Comparison of ENCODE assay signal across 8 mouse cellular contexts in the genomic region with DNA sequence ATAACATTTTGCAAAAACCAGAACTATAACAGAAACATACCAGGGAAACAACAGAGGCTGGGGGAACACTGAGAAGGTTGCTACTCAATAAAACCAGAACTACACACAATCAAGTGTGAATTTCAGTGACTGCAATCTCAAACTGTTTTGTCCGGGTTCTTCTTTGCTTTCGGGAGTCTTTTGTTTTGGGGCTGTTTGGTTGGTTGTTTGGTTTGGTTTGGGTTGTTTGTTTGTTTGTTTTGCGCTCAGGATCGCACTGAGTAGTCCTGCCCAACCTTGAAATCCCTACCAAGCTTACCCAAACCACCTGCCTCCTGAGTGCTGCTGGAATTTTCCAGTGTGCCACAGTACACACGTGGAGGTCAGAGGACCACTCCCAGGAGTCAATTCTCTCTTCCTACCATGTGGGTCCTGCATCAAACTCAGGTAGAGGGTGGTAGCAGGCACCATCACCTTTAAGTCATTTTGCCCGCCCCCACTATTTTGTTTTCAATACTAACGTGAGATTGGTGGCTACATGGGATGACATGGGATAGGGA. TPM values are rescaled to one million over a fixed set of nuclear protein-coding genes. Genes with fewer than 3 reads are reported as not detected.
DNase-seq lines count a peak whose midpoint lies in the region; ATAC-seq and TF ChIP-seq lines count a peak whose summit lies in the region.

No protein-coding gene starts in this region.

- no peak for TF ChIP-seq POLR2A in MEL (IDR thresholded peaks at IDR 0.05; ENCODE audit: control insufficient read depth in 1 of 2, insufficient read depth in 1 of 2, low read depth in 1 of 2, low read length in 2 of 2, poor library complexity in 1 of 2)

- H3K27ac ChIP-seq in heart, embryonic 11.5 days (ENCODE audit: low read depth, low read length): no peak overlapping the region
- H3K27ac ChIP-seq in MEL (ENCODE audit: control insufficient read depth, low read depth, low read length): peak overlapping the region; percentile 44; the same call in 1 of the 2 replicates
- H3K27ac ChIP-seq in hindbrain, embryonic 10.5 days: peak overlapping the region; percentile 83; the same call in 1 of the 2 replicates
- peak overlapping the region; percentile 39; the same call in 1 of the 2 replicates for H3K27ac ChIP-seq in liver, postnatal 0 days (ENCODE audit: low read depth)

- no peak for TF ChIP-seq CTCF in MEL (IDR thresholded peaks at IDR 0.05 in 2 of 3, conservative IDR thresholded peaks at IDR 0.05 in 1 of 3; ENCODE audit: control insufficient read depth in 1 of 3, insufficient read depth in 1 of 3, low read depth in 2 of 3, low read length in 3 of 3, poor library complexity in 1 of 3, severe bottlenecking in 1 of 3)
- TF ChIP-seq CTCF in liver, postnatal 0 days (IDR thresholded peaks at IDR 0.05; ENCODE audit: low read depth): no peak

- H3K36me3 ChIP-seq in heart, embryonic 11.5 days (ENCODE audit: control insufficient read depth, insufficient read depth, low read length): peaks cover 5% of the 10 kb centered on the region; the same call in 1 of the 2 replicates
- peaks cover 0 to 4% of the 10 kb centered on the region in 2 experiments; a peak in 2 of 4 replicates for H3K36me3 ChIP-seq in MEL (ENCODE audit: control insufficient read depth in 1 of 2, insufficient read depth in 2 of 2, low read length in 2 of 2)
- peaks cover 30% of the 10 kb centered on the region for H3K36me3 ChIP-seq in hindbrain, embryonic 10.5 days
- peaks cover 13% of the 10 kb centered on the region for H3K36me3 ChIP-seq in liver, postnatal 0 days (replicated peaks; ENCODE audit: insufficient read depth, low read length)

- no peak for TF ChIP-seq EP300 in MEL (IDR thresholded peaks at IDR 0.05; ENCODE audit: low read depth in 1 of 2, low read length in 2 of 2)
- TF ChIP-seq EP300 in liver, postnatal 0 days (IDR thresholded peaks at IDR 0.05; ENCODE audit: low read depth): no peak

- peaks cover 1% of the 10 kb centered on the region; the same call in 1 of the 2 replicates for H3K79me2 ChIP-seq in MEL (ENCODE audit: control insufficient read depth, insufficient read depth, low read length, poor library complexity)

- TF ChIP-seq RAD21 in MEL (IDR thresholded peaks at IDR 0.05; ENCODE audit: low read depth, low read length): no peak

- H3K4me1 ChIP-seq in heart, embryonic 11.5 days (ENCODE audit: control insufficient read depth, insufficient read depth, low read length): peaks cover 10% of the 10 kb centered on the region
- H3K4me1 ChIP-seq in MEL (ENCODE audit: control insufficient read depth in 1 of 2, insufficient read depth in 2 of 2, low read length in 2 of 2): peaks cover 2 to 15% of the 10 kb centered on the region in 2 experiments; a peak in 3 of 4 replicates
- H3K4me1 ChIP-seq in hindbrain, embryonic 10.5 days (replicated peaks): peaks cover 4% of the 10 kb centered on the region
- peaks cover 6% of the 10 kb centered on the region; the same call in 1 of the 2 replicates for H3K4me1 ChIP-seq in liver, postnatal 0 days (ENCODE audit: insufficient read depth)

- H3K4me2 ChIP-seq in heart, embryonic 11.5 days: peak overlapping the region; percentile 70
- peak overlapping the region; percentile 75 for H3K4me2 ChIP-seq in liver, postnatal 0 days (ENCODE audit: low read depth, low read length)

- no peak for DNase-seq in heart, postnatal 14 days
- no peak for DNase-seq in MEL (ENCODE audit: low read depth, low spot score)
- no peak for DNase-seq in hindbrain, embryonic 10.5 days (ENCODE audit: low spot score)
- no peak for DNase-seq in liver, postnatal 0 days
- DNase-seq in gastrocnemius, postnatal 4 days (ENCODE audit: low spot score in 2 of 2): no peak

- ATAC-seq in heart, embryonic 11.5 days (replicated peaks; ENCODE audit: insufficient number of reproducible peaks, low FRiP score, low TSS enrichment): no peak
- ATAC-seq in liver, postnatal 0 days: no peak; the same call in none of the 2 replicates
- ATAC-seq in megakaryocyte-erythroid progenitor cell, adult 5-6 weeks (replicated peaks; ENCODE audit: low FRiP score, low TSS enrichment, poor library complexity, severe bottlenecking): no peak
- no peak for ATAC-seq in cerebellum, adult (ENCODE audit: insufficient number of reproducible peaks, low FRiP score, low TSS enrichment)

- H3K9me3 ChIP-seq in heart, embryonic 11.5 days (replicated peaks; ENCODE audit: control insufficient read depth, low read length): no peaks in the 10 kb centered on the region
- H3K9me3 ChIP-seq in MEL (replicated peaks; ENCODE audit: insufficient read depth, low read length): no peaks in the 10 kb centered on the region
- no peaks in the 10 kb centered on the region for H3K9me3 ChIP-seq in hindbrain, embryonic 10.5 days
- H3K9me3 ChIP-seq in liver, postnatal 0 days (ENCODE audit: low read length): no peaks in the 10 kb centered on the region

- H3K9ac ChIP-seq in heart, embryonic 11.5 days (ENCODE audit: low read depth, low read length): peak overlapping the region; percentile 47
- H3K9ac ChIP-seq in MEL (ENCODE audit: control insufficient read depth, low read depth, low read length, poor library complexity, severe bottlenecking): peak overlapping the region; percentile 48
- peak overlapping the region; percentile 46 for H3K9ac ChIP-seq in liver, postnatal 0 days (replicated peaks)

- intact Hi-C loops in heart, postnatal 14 days (cut with DNase I): loop anchor here (1.0 to 5.0 kb wide), 2 partner anchors 53 to 120 kb away; partner anchors contain the start of gene Adcy9

- H3K27me3 ChIP-seq in heart, embryonic 11.5 days (ENCODE audit: control insufficient read depth, insufficient read depth, low read length): no peaks in the 10 kb centered on the region
- H3K27me3 ChIP-seq in MEL (ENCODE audit: control insufficient read depth in 1 of 2, insufficient read depth in 2 of 2, low read length in 2 of 2): no peaks in the 10 kb centered on the region
- H3K27me3 ChIP-seq in hindbrain, embryonic 10.5 days (ENCODE audit: insufficient read depth, poor library complexity, severe bottlenecking): no peaks in the 10 kb centered on the region
- H3K27me3 ChIP-seq in liver, postnatal 0 days (ENCODE audit: insufficient read depth, low read length): no peaks in the 10 kb centered on the region

- 44% methylated on average over 7 of the region's 7 CpGs for WGBS in heart, embryonic 11.5 days (ENCODE audit: insufficient replicate concordance)
- 55% methylated on average over 7 of the region's 7 CpGs for WGBS in hindbrain, embryonic 10.5 days
- 39% methylated on average over 7 of the region's 7 CpGs for WGBS in liver, postnatal 0 days (ENCODE audit: insufficient replicate concordance)

- H3K4me3 ChIP-seq in heart, embryonic 11.5 days (ENCODE audit: low read depth, low read length): peak overlapping the region; percentile 48
- peak overlapping the region; percentile 62 to 82 for H3K4me3 ChIP-seq in MEL (ENCODE audit: control insufficient read depth in 1 of 2, insufficient read depth in 1 of 2, low read depth in 2 of 2, low read length in 2 of 2)
- H3K4me3 ChIP-seq in hindbrain, embryonic 10.5 days: peak overlapping the region; percentile 55
- peak overlapping the region; percentile 51 for H3K4me3 ChIP-seq in liver, postnatal 0 days (ENCODE audit: low read depth, low read length)

TF ChIP-seq in MEL, 35 proteins besides CTCF, POLR2A, EP300 and RAD21 (continues in another document):
- no peak for TF ChIP-seq SIN3A (IDR thresholded peaks at IDR 0.05; ENCODE audit: low read length)
- no peak for TF ChIP-seq ZC3H11A (IDR thresholded peaks at IDR 0.05; ENCODE audit: low read depth, low read length)
- TF ChIP-seq SMC3 (IDR thresholded peaks at IDR 0.05; ENCODE audit: low read depth, low read length): no peak
- no peak for TF ChIP-seq ELF1 (IDR thresholded peaks at IDR 0.05; ENCODE audit: low read depth, low read length)

RNA-seq across cellular contexts. Expression of gene Srl, which starts 0.7 kb away (rescaled TPM):
- polyA plus RNA-seq in heart, embryonic 11.5 days (2014; fragmentation: Nextera tagmentation; extraction: Ambion mirVana): 147 and 191 TPM in 2 replicates
- total RNA-seq in heart, postnatal 14 days (2021): 1,000 to 10,000 TPM; 1,039 to 1,112 TPM
- 14.6 and 18.8 TPM in 2 replicates for total RNA-seq in MEL (2012; rRNA removed)
- polyA plus RNA-seq in MEL (2012; ENCODE audit: insufficient read depth in 1 of 2, insufficient read length in 2 of 2, low read depth in 1 of 2, low replicate concordance in 2 of 2, missing spikeins in 1 of 2): 10 to 100 TPM in 1 of 2 experiments, not detected in 1; 15.3 TPM
- polyA plus RNA-seq in hindbrain, embryonic 10.5 days (2016; fragmentation: Nextera tagmentation; extraction: Ambion mirVana): 22.8 and 23.4 TPM in 2 replicates
- 1.00 and 3.0 TPM in 2 replicates for polyA plus RNA-seq in liver, postnatal 0 days (2015; fragmentation: Nextera tagmentation; extraction: Ambion mirVana)
- 1,000 to 10,000 TPM; 1,069 to 1,086 TPM for total RNA-seq in gastrocnemius, postnatal 4 days (2021)
- 2.3 and 9.7 TPM in 2 replicates for total RNA-seq in megakaryocyte-erythroid progenitor cell, adult 5-6 weeks (2014; fragmentation: Nextera tagmentation)
- total RNA-seq in megakaryocyte-erythroid progenitor cell, adult 5-6 weeks (2017): 6.9 and 9.5 TPM in 2 replicates

RNA-seq across cellular contexts. Expression of gene Tfap4, which starts 17.3 kb away (rescaled TPM):
- 7.3 and 9.4 TPM in 2 replicates for polyA plus RNA-seq in heart, embryonic 11.5 days (2014; fragmentation: Nextera tagmentation; extraction: Ambion mirVana)
- total RNA-seq in heart, postnatal 14 days (2021): 1 to 10 TPM; 3.0 to 3.1 TPM
- total RNA-seq in MEL (2012; rRNA removed): 26.2 and 26.3 TPM in 2 replicates
- 100 to 1,000 TPM in 1 of 2 experiments, 10 to 100 TPM in 1; 40.3 to 217 TPM for polyA plus RNA-seq in MEL (2012; ENCODE audit: insufficient read depth in 1 of 2, insufficient read length in 2 of 2, low read depth in 1 of 2, low replicate concordance in 2 of 2, missing spikeins in 1 of 2)
- 21.3 and 27.5 TPM in 2 replicates for polyA plus RNA-seq in hindbrain, embryonic 10.5 days (2016; fragmentation: Nextera tagmentation; extraction: Ambion mirVana)
- polyA plus RNA-seq in liver, postnatal 0 days (2015; fragmentation: Nextera tagmentation; extraction: Ambion mirVana): 3.9 and 5.6 TPM in 2 replicates
- total RNA-seq in gastrocnemius, postnatal 4 days (2021): 10 to 100 TPM; 10.5 to 11.6 TPM
- total RNA-seq in megakaryocyte-erythroid progenitor cell, adult 5-6 weeks (2014; fragmentation: Nextera tagmentation): 31.4 and 38.4 TPM in 2 replicates
- total RNA-seq in megakaryocyte-erythroid progenitor cell, adult 5-6 weeks (2017): 47.3 and 69.9 TPM in 2 replicates

RNA-seq across cellular contexts. Expression of gene Glis2, which starts 52.2 kb away (rescaled TPM):
- polyA plus RNA-seq in heart, embryonic 11.5 days (2014; fragmentation: Nextera tagmentation; extraction: Ambion mirVana): 19.3 and 23.3 TPM in 2 replicates
- total RNA-seq in heart, postnatal 14 days (2021): 10 to 100 TPM; 20.8 to 23.0 TPM
- total RNA-seq in MEL (2012; rRNA removed): 0.42 and 0.62 TPM in 2 replicates
- 1 to 10 TPM in 1 of 2 experiments, not detected in 1; 5.0 TPM for polyA plus RNA-seq in MEL (2012; ENCODE audit: insufficient read depth in 1 of 2, insufficient read length in 2 of 2, low read depth in 1 of 2, low replicate concordance in 2 of 2, missing spikeins in 1 of 2)
- 27.3 and 27.9 TPM in 2 replicates for polyA plus RNA-seq in hindbrain, embryonic 10.5 days (2016; fragmentation: Nextera tagmentation; extraction: Ambion mirVana)
- polyA plus RNA-seq in liver, postnatal 0 days (2015; fragmentation: Nextera tagmentation; extraction: Ambion mirVana): 1.7 and 1.9 TPM in 2 replicates
- total RNA-seq in gastrocnemius, postnatal 4 days (2021): 10 to 100 TPM; 41.4 to 45.9 TPM
- 2.0 TPM in 1 of 2 replicates, not detected in the other for total RNA-seq in megakaryocyte-erythroid progenitor cell, adult 5-6 weeks (2014; fragmentation: Nextera tagmentation)
- total RNA-seq in megakaryocyte-erythroid progenitor cell, adult 5-6 weeks (2017): 0.33 TPM in 1 of 2 replicates, not detected in the other

Comparison
In these comparisons a context has a peak if more than half of its experiments do, and no peak if none do; other contexts are left out.
1. RNA of gene Srl, which starts 0.7 kb away (total RNA-seq): 1,039 to 1,112 TPM in heart, postnatal 14 days and 1,069 to 1,086 TPM in gastrocnemius, postnatal 4 days; 14.6 to 18.8 TPM in MEL and 2.3 to 9.7 TPM in megakaryocyte-erythroid progenitor cell, adult 5-6 weeks; every median in the first group is over 10 times any median in the second.
2. RNA of gene Glis2, which starts 52.2 kb away (total RNA-seq): 41.4 to 45.9 TPM in gastrocnemius, postnatal 4 days and 20.8 to 23.0 TPM in heart, postnatal 14 days; 0.42 to 0.62 TPM in MEL and 0.33 to 2.0 TPM in megakaryocyte-erythroid progenitor cell, adult 5-6 weeks; every median in the first group is over 4 times any median in the second.
3. Peak in every context shown above with its lines, with median percentiles within 50 percentile points of each other: H3K4me3 ChIP-seq and H3K9ac ChIP-seq.